Mouse (Mus musculus): ENCODE data around the gene Csmd2. TPM values are rescaled to one million over a fixed set of nuclear protein-coding genes. Genes with fewer than 3 reads are reported as not detected.

Gene Csmd2
- polyA plus RNA-seq, 1 experiment = 0.03 TPM

GRCm38 (mm10) chr4:128285009-128285408 is 297.4 kb downstream of the Csmd2 start:
- no peak for DNase-seq
- 58% methylated on average over 1 of the region's 1 CpGs for WGBS
- no peak for TF ChIP-seq CTCF (conservative IDR thresholded peaks at IDR 0.05; ENCODE audit: insufficient read depth, insufficient read length, low read depth, low read length)
- TF ChIP-seq POLR2A (IDR thresholded peaks at IDR 0.05; ENCODE audit: low read depth, low read length) = no peak
- Histone ChIP-seq H3K27ac (ENCODE audit: insufficient read depth, low read depth, low read length) (no peak overlapping the region), H3K4me3 (ENCODE audit: insufficient read depth, low read depth, low read length) (no peak overlapping the region), H3K27me3 (replicated peaks; ENCODE audit: control insufficient read depth, insufficient read depth, low read length) (no peaks in the 10 kb centered on the region), H3K36me3 (ENCODE audit: control insufficient read depth, insufficient read depth, low read length) (no peaks in the 10 kb centered on the region), H3K4me1 (ENCODE audit: control insufficient read depth, insufficient read depth, low read length) (no peaks in the 10 kb centered on the region)

GRCm38 (mm10) chr4:128288095-128288494 is 300.4 kb downstream of the Csmd2 start:
- H3K4me3 ChIP-seq (ENCODE audit: insufficient read depth, low read depth, low read length) = no peak overlapping the region
- TF ChIP-seq POLR2A (IDR thresholded peaks at IDR 0.05; ENCODE audit: low read depth, low read length) (no peak), CTCF (conservative IDR thresholded peaks at IDR 0.05; ENCODE audit: insufficient read depth, insufficient read length, low read depth, low read length) (no peak)
- H3K4me1 ChIP-seq (ENCODE audit: control insufficient read depth, insufficient read depth, low read length) = no peaks in the 10 kb centered on the region
- WGBS = 73% methylated on average over 7 of the region's 7 CpGs
- no peak for DNase-seq
- H3K36me3 ChIP-seq (ENCODE audit: control insufficient read depth, insufficient read depth, low read length) = no peaks in the 10 kb centered on the region
- no peaks in the 10 kb centered on the region for H3K27me3 ChIP-seq (replicated peaks; ENCODE audit: control insufficient read depth, insufficient read depth, low read length)
- H3K27ac ChIP-seq (ENCODE audit: insufficient read depth, low read depth, low read length) = no peak overlapping the region

DNA sequence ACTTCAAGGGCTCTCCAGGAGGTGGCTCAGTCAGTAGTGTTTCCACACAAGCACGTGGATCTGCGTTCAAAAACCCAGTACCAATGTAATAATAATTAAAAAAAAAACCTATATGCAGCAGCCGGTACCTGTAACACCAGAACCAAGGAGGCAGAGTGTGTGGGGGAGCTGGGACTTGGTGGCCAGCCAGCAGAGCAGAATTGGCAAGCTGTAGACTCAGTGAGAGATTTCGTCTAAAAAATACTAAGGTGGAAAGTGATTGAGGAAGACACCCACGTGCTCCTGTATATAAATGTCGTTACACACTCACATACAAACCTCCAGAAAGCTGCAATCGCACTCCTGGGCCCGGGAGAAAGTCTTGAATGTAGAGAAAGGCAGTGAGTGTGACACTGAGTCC is 316.4 kb downstream of the Csmd2 start:
- WGBS = 77% methylated on average over 8 of the region's 8 CpGs
- TF ChIP-seq CTCF (conservative IDR thresholded peaks at IDR 0.05; ENCODE audit: insufficient read depth, insufficient read length, low read depth, low read length) (no peak), POLR2A (IDR thresholded peaks at IDR 0.05; ENCODE audit: low read depth, low read length) (no peak)
- Histone ChIP-seq H3K27me3 (replicated peaks; ENCODE audit: control insufficient read depth, insufficient read depth, low read length) (no peaks in the 10 kb centered on the region), H3K36me3 (ENCODE audit: control insufficient read depth, insufficient read depth, low read length) (no peaks in the 10 kb centered on the region), H3K4me3 (ENCODE audit: insufficient read depth, low read depth, low read length) (no peak overlapping the region), H3K4me1 (ENCODE audit: control insufficient read depth, insufficient read depth, low read length) (no peaks in the 10 kb centered on the region), H3K27ac (ENCODE audit: insufficient read depth, low read depth, low read length) (no peak overlapping the region)
- DNase-seq = no peak

GRCm38 (mm10) chr4:128306011-128306410 is 318.4 kb downstream of the Csmd2 start:
- Histone ChIP-seq H3K4me1 (ENCODE audit: control insufficient read depth, insufficient read depth, low read length) (no peaks in the 10 kb centered on the region), H3K27ac (ENCODE audit: insufficient read depth, low read depth, low read length) (no peak overlapping the region), H3K27me3 (replicated peaks; ENCODE audit: control insufficient read depth, insufficient read depth, low read length) (no peaks in the 10 kb centered on the region), H3K36me3 (ENCODE audit: control insufficient read depth, insufficient read depth, low read length) (no peaks in the 10 kb centered on the region), H3K4me3 (ENCODE audit: insufficient read depth, low read depth, low read length) (no peak overlapping the region)
- WGBS = 94% methylated on average over 8 of the region's 8 CpGs
- DNase-seq = no peak
- TF ChIP-seq CTCF (conservative IDR thresholded peaks at IDR 0.05; ENCODE audit: insufficient read depth, insufficient read length, low read depth, low read length) = no peak
- TF ChIP-seq POLR2A (IDR thresholded peaks at IDR 0.05; ENCODE audit: low read depth, low read length) = no peak

GRCm38 (mm10) chr4:128315328-128315727 is 327.7 kb downstream of the Csmd2 start:
- Histone ChIP-seq H3K27ac (ENCODE audit: insufficient read depth, low read depth, low read length) (no peak overlapping the region), H3K4me3 (ENCODE audit: insufficient read depth, low read depth, low read length) (no peak overlapping the region), H3K27me3 (replicated peaks; ENCODE audit: control insufficient read depth, insufficient read depth, low read length) (no peaks in the 10 kb centered on the region), H3K4me1 (ENCODE audit: control insufficient read depth, insufficient read depth, low read length) (no peaks in the 10 kb centered on the region), H3K36me3 (ENCODE audit: control insufficient read depth, insufficient read depth, low read length) (no peaks in the 10 kb centered on the region)
- TF ChIP-seq CTCF (conservative IDR thresholded peaks at IDR 0.05; ENCODE audit: insufficient read depth, insufficient read length, low read depth, low read length) = no peak
- TF ChIP-seq POLR2A (IDR thresholded peaks at IDR 0.05; ENCODE audit: low read depth, low read length) = no peak
- DNase-seq = no peak
- WGBS = 60% methylated on average over 5 of the region's 5 CpGs

DNA sequence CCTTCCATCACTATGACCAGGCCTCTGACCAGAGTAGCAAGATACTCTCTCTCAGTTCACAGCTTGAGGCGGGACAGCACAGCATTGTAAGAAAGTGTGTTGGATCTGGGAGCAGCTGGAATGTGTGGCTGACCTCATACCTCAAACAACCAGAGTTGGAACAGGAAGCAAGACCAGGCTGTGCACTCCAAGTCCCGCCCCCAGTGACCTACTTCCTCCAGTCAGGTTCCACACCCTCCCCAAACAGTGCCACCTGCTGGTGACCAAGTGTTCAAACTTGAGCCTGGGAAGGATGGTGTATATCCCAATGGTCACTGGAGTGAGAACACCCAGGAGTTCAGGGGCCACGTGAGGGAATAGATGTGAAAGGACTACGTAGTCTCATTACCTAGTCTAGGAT is 330.3 kb downstream of the Csmd2 start:
- H3K36me3 ChIP-seq (ENCODE audit: control insufficient read depth, insufficient read depth, low read length) = no peaks in the 10 kb centered on the region
- no peaks in the 10 kb centered on the region for H3K4me1 ChIP-seq (ENCODE audit: control insufficient read depth, insufficient read depth, low read length)
- TF ChIP-seq CTCF (conservative IDR thresholded peaks at IDR 0.05; ENCODE audit: insufficient read depth, insufficient read length, low read depth, low read length) (no peak), POLR2A (IDR thresholded peaks at IDR 0.05; ENCODE audit: low read depth, low read length) (no peak)
- no peak overlapping the region for H3K27ac ChIP-seq (ENCODE audit: insufficient read depth, low read depth, low read length)
- no peak for DNase-seq
- H3K27me3 ChIP-seq (replicated peaks; ENCODE audit: control insufficient read depth, insufficient read depth, low read length) = no peaks in the 10 kb centered on the region
- H3K4me3 ChIP-seq (ENCODE audit: insufficient read depth, low read depth, low read length) = no peak overlapping the region
- 92% methylated on average over 4 of the region's 4 CpGs for WGBS

DNA sequence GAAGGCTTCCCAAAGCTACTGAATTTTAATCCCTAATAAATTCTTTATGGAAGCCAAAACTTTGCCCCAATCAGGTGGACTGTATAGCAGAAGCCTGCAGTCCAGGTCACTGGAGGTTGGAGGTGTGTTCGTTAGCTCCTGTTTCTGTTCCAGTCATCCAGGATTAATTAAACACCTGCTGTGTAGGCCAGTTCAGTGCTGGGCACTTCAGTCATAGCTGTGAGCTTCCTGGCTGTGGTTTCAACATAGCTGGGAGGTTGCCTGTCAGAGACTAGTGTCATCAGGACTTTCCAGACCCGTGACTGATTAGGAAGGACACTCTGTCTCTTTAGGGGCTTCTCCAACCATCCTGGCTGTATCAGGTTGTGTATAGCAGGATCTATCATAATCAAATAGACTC is 337.9 kb downstream of the Csmd2 start:
- H3K4me1 ChIP-seq (ENCODE audit: control insufficient read depth, insufficient read depth, low read length) = no peaks in the 10 kb centered on the region
- no peaks in the 10 kb centered on the region for H3K27me3 ChIP-seq (replicated peaks; ENCODE audit: control insufficient read depth, insufficient read depth, low read length)
- no peak overlapping the region for H3K4me3 ChIP-seq (ENCODE audit: insufficient read depth, low read depth, low read length)
- TF ChIP-seq CTCF (conservative IDR thresholded peaks at IDR 0.05; ENCODE audit: insufficient read depth, insufficient read length, low read depth, low read length) (no peak), POLR2A (IDR thresholded peaks at IDR 0.05; ENCODE audit: low read depth, low read length) (no peak)
- WGBS = 71% methylated on average over 2 of the region's 2 CpGs
- DNase-seq = no peak
- H3K27ac ChIP-seq (ENCODE audit: insufficient read depth, low read depth, low read length) = no peak overlapping the region
- H3K36me3 ChIP-seq (ENCODE audit: control insufficient read depth, insufficient read depth, low read length) = no peaks in the 10 kb centered on the region

DNA sequence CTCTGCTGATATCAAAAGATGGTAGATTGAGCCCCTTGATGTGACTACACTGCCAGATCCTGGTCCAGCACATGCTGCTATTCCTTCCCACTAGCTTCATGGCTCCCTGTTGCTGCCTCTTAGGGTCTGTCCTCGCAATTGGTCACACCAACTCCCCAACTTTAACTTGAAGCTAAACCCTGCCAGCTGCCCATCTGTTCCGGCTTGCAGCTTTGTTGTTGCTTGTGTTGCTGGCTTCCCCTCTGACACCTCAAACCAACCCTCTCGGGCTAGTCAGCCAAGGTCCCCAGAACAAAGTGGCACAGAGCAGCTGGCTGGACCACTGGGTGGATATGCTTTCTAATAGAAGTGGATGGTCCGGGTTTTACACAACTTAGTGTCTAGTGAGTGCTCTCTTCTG is 339.1 kb downstream of the Csmd2 start:
- DNase-seq = no peak
- Histone ChIP-seq H3K4me1 (ENCODE audit: control insufficient read depth, insufficient read depth, low read length) (no peaks in the 10 kb centered on the region), H3K27me3 (replicated peaks; ENCODE audit: control insufficient read depth, insufficient read depth, low read length) (no peaks in the 10 kb centered on the region), H3K4me3 (ENCODE audit: insufficient read depth, low read depth, low read length) (no peak overlapping the region), H3K36me3 (ENCODE audit: control insufficient read depth, insufficient read depth, low read length) (no peaks in the 10 kb centered on the region), H3K27ac (ENCODE audit: insufficient read depth, low read depth, low read length) (no peak overlapping the region)
- 60% methylated on average over 4 of the region's 4 CpGs for WGBS
- TF ChIP-seq POLR2A (IDR thresholded peaks at IDR 0.05; ENCODE audit: low read depth, low read length) = no peak
- no peak for TF ChIP-seq CTCF (conservative IDR thresholded peaks at IDR 0.05; ENCODE audit: insufficient read depth, insufficient read length, low read depth, low read length)
